Mouse (Mus musculus) ES-E14 (cell line): Measurements from ENCODE around the gene Morn4.

Experiments used
- CHD2 ChIP-seq: IDR thresholded peaks from 2 replicates; pipeline ENCODE4 v1.6.1; 2014; ENCODE audit warnings: mild to moderate bottlenecking, low read depth, low read length, inconsistent platforms
- HCFC1 ChIP-seq: IDR thresholded peaks from 2 replicates; pipeline ENCODE4 v1.6.1; 2012; ENCODE audit warnings: low read length, inconsistent platforms, borderline replicate concordance; ENCODE audit not compliant: insufficient read depth
- ZC3H11A ChIP-seq: IDR thresholded peaks from 2 replicates; pipeline ENCODE4 v1.6.1; 2012; ENCODE audit warnings: low read depth, mild to moderate bottlenecking, inconsistent platforms, low read length, borderline replicate concordance
- ZNF384 ChIP-seq: IDR thresholded peaks from 2 replicates; pipeline ENCODE4 v1.6.1; 2012; ENCODE audit warnings: low read depth, low read length, inconsistent platforms

GRCm38 (mm10) chr19:42086166-42086565, at the start of gene Morn4:
- TF ChIP-seq CHD2 (peak; percentile 71), ZC3H11A (no peak), ZNF384 (no peak), HCFC1 (peak; percentile 60; the same call in 1 of the 2 replicates)
